Mouse (Mus musculus) neural tube, embryonic 12.5 days (tissue): Measurements from ENCODE around the gene Naa10. TPM values are rescaled to one million over a fixed set of nuclear protein-coding genes. Genes with fewer than 3 reads are reported as not detected.

ENCODE experiments used
- ATAC-seq: fragments of 200-750 bp; cut with Nextera tagmentation; 2 replicates; pipeline ENCODE4 v1.8.0; 2017; ENCODE audit warnings: low read depth, mild to moderate bottlenecking, moderate TSS enrichment, moderate library complexity; ENCODE audit not compliant: low FRiP score
- H3K27ac ChIP-seq: fragments of 300-500 bp; sonication (generic); 2 replicates; pipeline ENCODE4 v1.5.1; 2016
- H3K27me3 ChIP-seq: fragments of 300-500 bp; sonication (generic); replicated peaks from 2 replicates; pipeline ENCODE4 v1.6.1; 2016; ENCODE audit warnings: mild to moderate bottlenecking
- H3K36me3 ChIP-seq: fragments of 300-500 bp; sonication (generic); 2 replicates; pipeline ENCODE4 v1.6.1; 2016; ENCODE audit warnings: mild to moderate bottlenecking
- H3K4me1 ChIP-seq: fragments of 300-500 bp; sonication (generic); 2 replicates; pipeline ENCODE4 v1.6.1; 2016
- H3K4me2 ChIP-seq: fragments of 300-500 bp; sonication (generic); replicated peaks from 2 replicates; pipeline ENCODE4 v1.6.1; 2016; ENCODE audit warnings: mild to moderate bottlenecking
- H3K4me3 ChIP-seq: fragments of 300-500 bp; sonication (generic); 2 replicates; pipeline ENCODE4 v1.5.1; 2016
- H3K9ac ChIP-seq: fragments of 300-500 bp; sonication (generic); 2 replicates; pipeline ENCODE4 v1.6.1; 2016; ENCODE audit warnings: mild to moderate bottlenecking
- H3K9me3 ChIP-seq: fragments of 300-500 bp; sonication (generic); 2 replicates; pipeline ENCODE4 v1.6.1; 2016; ENCODE audit warnings: mild to moderate bottlenecking
- WGBS: fragments of 180-500 bp; shearing (Covaris S2); methylation state at CpG from one replicate; pipeline ENCODE4 v1.1.7; 2016; 5-methylcytosine and 5-hydroxymethylcytosine counted together
- polyA plus RNA-seq: library from polyadenylated mRNA; unstranded; fragments of >200 nt; fragmentation: Nextera tagmentation; extraction: Ambion mirVana; gene quantifications from 2 replicates; pipeline ENCODE4 v1.2.1, GENCODE M21; 2016

Gene Naa10
- polyA plus RNA-seq, 1 experiment from 2014 or later: 112 TPM

DNA sequence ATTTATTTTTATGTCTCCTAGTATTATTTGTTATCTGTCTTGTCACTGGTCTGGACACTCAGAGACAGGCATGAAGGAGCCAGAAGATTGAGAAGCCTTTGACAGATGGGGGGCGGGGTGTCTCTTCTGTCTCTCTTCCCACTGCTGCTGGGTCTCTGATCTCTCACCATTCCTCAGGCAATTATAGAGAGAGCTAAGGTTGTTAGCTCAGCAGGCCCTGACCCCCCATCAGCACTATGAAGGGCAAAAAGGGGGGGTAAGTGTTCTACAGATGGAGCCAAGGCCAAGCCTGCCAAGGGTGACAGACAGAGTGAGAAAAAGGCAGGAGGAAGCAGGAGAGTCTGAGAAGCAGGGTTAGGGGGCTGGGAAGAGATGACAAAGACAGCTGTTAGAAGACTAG, 49.8 kb downstream of the Naa10 start:
- no peak overlapping the region for H3K27ac ChIP-seq
- no peak overlapping the region for H3K4me2 ChIP-seq
- no peaks in the 10 kb centered on the region for H3K27me3 ChIP-seq
- H3K9me3 ChIP-seq: no peaks in the 10 kb centered on the region
- no peak for ATAC-seq
- H3K9ac ChIP-seq: no peak overlapping the region
- H3K4me3 ChIP-seq: no peak overlapping the region
- no peaks in the 10 kb centered on the region for H3K36me3 ChIP-seq
- WGBS: 28% methylated on average over 1 of the region's 1 CpGs
- 0 out of 2 replicates have a peak, but pooled peaks cover under 1% of the 10 kb centered on the region for H3K4me1 ChIP-seq

DNA sequence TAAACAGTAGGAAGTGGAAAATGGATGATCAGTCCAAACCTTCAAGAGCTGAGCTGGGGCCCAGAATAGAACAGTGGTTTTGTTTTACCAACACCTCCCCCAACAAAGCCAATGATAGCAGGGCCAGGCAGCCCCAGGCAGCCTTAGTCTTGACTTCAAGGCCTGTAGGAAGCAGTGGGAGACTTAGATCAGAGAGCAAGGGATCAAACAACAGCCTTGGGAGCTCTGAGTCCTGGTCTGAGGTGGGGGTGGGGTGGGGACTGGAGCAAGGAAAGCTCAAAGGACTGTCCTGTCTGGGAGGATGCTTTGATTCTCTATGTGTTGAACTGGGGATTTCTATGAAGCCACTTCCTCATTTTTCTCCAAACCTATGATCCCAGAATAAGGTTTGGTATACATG, 50.3 kb downstream of the Naa10 start:
- Histone ChIP-seq H3K27me3 (no peaks in the 10 kb centered on the region), H3K27ac (no peak overlapping the region), H3K4me2 (no peak overlapping the region), H3K9me3 (no peaks in the 10 kb centered on the region), H3K4me1 (peaks cover 5% of the 10 kb centered on the region; the same call in 1 of the 2 replicates), H3K36me3 (no peaks in the 10 kb centered on the region), H3K9ac (no peak overlapping the region), H3K4me3 (no peak overlapping the region)
- no peak for ATAC-seq

DNA sequence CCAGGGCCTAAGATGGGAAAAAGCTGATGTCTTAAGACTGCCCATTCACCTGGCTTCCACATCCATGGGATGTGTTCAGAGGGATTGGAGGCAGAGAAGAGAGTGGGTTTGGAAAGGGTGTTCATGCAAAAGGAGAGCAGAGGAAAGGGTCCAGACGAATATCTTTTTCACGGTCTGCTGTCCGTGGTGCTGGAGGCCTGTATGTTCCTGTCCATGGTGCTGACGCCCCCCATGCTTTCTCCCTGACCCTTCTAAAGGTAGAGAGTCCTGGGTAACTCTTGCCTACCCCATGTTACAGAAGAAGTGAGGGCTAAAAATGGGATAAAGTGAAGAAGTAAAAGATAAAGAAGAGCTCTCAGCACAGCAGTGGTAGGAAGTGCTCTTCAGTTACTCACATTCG, 52.4 kb downstream of the Naa10 start:
- Histone ChIP-seq H3K4me1 (peaks cover 19% of the 10 kb centered on the region), H3K4me2 (no peak overlapping the region)
- WGBS: 18% methylated on average over 5 of the region's 5 CpGs

DNA sequence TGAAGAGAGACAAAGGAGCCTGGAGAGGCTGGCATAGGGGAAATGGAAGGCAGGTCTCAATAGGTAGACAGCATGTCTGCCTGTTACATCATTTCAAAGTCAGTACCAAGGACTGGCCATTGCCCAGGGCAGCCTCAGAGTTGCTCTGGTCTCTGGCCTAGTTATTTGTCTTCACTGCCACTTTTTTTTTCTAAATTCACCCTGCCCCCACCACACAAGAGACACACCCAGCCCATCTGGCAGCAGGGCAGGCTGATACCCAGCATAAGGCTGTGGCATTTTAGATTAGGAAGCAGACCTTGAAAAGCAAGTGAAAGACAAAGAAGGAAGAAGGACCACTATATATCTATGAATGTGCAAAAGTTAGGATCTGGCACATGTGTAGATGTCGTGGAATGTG, 53.9 kb downstream of the Naa10 start:
- H3K9me3 ChIP-seq: no peaks in the 10 kb centered on the region
- H3K9ac ChIP-seq: no peak overlapping the region
- H3K36me3 ChIP-seq: no peaks in the 10 kb centered on the region
- no peak overlapping the region for H3K4me3 ChIP-seq
- no peak overlapping the region for H3K4me2 ChIP-seq
- ATAC-seq: no peak
- H3K4me1 ChIP-seq: peaks cover 20% of the 10 kb centered on the region
- H3K27me3 ChIP-seq: no peaks in the 10 kb centered on the region
- H3K27ac ChIP-seq: no peak overlapping the region
- WGBS: 74% methylated on average over 1 of the region's 1 CpGs

More for the DNA sequence above, 52.4 kb downstream of the Naa10 start:
- Histone ChIP-seq H3K9ac (no peak overlapping the region), H3K4me3 (no peak overlapping the region), H3K9me3 (no peaks in the 10 kb centered on the region), H3K27ac (no peak overlapping the region), H3K36me3 (no peaks in the 10 kb centered on the region), H3K27me3 (no peaks in the 10 kb centered on the region)
- ATAC-seq: no peak

DNA sequence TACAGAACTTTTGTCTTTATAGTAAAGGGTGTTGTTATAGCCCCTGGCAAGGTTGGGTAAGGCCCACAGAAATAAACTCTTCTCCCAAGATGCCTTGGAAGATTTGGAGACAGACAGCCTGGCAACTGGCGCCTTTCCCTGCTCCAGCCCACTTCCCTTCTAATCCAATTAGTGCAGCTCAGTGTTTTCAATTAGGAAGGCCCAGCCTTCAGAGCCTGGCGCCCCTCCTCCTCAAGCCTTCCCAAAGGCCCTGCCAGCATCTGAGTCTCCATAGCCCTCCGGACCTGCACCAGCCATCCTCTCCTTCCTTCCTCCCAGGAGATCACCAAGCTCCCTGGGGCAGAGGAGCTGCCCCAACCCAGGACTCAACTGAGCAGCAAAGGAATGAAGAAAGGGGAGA, 54.5 kb downstream of the Naa10 start:
- Histone ChIP-seq H3K36me3 (no peaks in the 10 kb centered on the region), H3K9me3 (no peaks in the 10 kb centered on the region), H3K27ac (no peak overlapping the region), H3K4me2 (no peak overlapping the region), H3K9ac (no peak overlapping the region), H3K4me3 (no peak overlapping the region), H3K4me1 (peaks cover 20% of the 10 kb centered on the region), H3K27me3 (no peaks in the 10 kb centered on the region)
- 33% methylated on average over 3 of the region's 3 CpGs for whole genome bisulfite sequencing
- 0 out of 2 replicates have a peak, but pooled peaks have one; percentile 8 for ATAC-seq

Other genes with a start within 250 kb of the Naa10 start
- gene Slc6a8, start 248.8 kb downstream of the Naa10 start, polyA plus RNA-seq: 6.7 and 7.9 TPM in 2 replicates
- 124 and 129 TPM in 2 replicates for gene Bcap31, start 205.8 kb downstream of the Naa10 start, polyA plus RNA-seq
- 11.5 and 12.0 TPM in 2 replicates for gene Abcd1, start 205.3 kb downstream of the Naa10 start, polyA plus RNA-seq
- gene Plxnb3, start 164.9 kb downstream of the Naa10 start, polyA plus RNA-seq: 0.37 and 0.57 TPM in 2 replicates
- gene Srpk3, start 147.5 kb downstream of the Naa10 start, polyA plus RNA-seq: 5.2 and 7.0 TPM in 2 replicates
- 167 and 181 TPM in 2 replicates for gene Idh3g, start 135.0 kb downstream of the Naa10 start, polyA plus RNA-seq
- 121 and 128 TPM in 2 replicates for gene Ssr4, start 134.9 kb downstream of the Naa10 start, polyA plus RNA-seq
- gene Pdzd4, start 97.0 kb downstream of the Naa10 start, polyA plus RNA-seq: 2.7 and 3.1 TPM in 2 replicates
- 0.08 TPM in 1 of 2 replicates, not detected in the other for gene Avpr2, start 29.8 kb downstream of the Naa10 start, polyA plus RNA-seq
- 46.2 and 67.5 TPM in 2 replicates for gene L1cam, start 25.8 kb downstream of the Naa10 start, polyA plus RNA-seq
- gene Arhgap4, start 74 bp downstream of the Naa10 start, polyA plus RNA-seq: 2.4 and 3.1 TPM in 2 replicates
- gene Renbp, start 8.9 kb upstream of the Naa10 start, polyA plus RNA-seq: 16.9 and 17.6 TPM in 2 replicates
- 66.0 and 67.8 TPM in 2 replicates for gene Hcfc1, start 44.4 kb upstream of the Naa10 start, polyA plus RNA-seq
- gene Irak1, start 102.0 kb upstream of the Naa10 start, polyA plus RNA-seq: 48.2 and 51.2 TPM in 2 replicates
- gene Opn1mw, start 205.5 kb upstream of the Naa10 start, polyA plus RNA-seq: not detected in 2 replicates
- 14.4 and 14.5 TPM in 2 replicates for gene Mecp2, start 213.4 kb upstream of the Naa10 start, polyA plus RNA-seq
- not detected in 2 replicates for gene Tex28, start 245.9 kb upstream of the Naa10 start, polyA plus RNA-seq